Mouse (Mus musculus): Measurements from ENCODE around the gene Nek8. TPM values are rescaled to one million over a fixed set of nuclear protein-coding genes. Genes with fewer than 3 reads are reported as not detected.
A peak's percentile ranks its signal among the peaks of the same experiment; 100 is the strongest.

Nek8 gene
- polyA plus RNA-seq, 1 experiment from 2014 or later, result 15.3 TPM

DNA sequence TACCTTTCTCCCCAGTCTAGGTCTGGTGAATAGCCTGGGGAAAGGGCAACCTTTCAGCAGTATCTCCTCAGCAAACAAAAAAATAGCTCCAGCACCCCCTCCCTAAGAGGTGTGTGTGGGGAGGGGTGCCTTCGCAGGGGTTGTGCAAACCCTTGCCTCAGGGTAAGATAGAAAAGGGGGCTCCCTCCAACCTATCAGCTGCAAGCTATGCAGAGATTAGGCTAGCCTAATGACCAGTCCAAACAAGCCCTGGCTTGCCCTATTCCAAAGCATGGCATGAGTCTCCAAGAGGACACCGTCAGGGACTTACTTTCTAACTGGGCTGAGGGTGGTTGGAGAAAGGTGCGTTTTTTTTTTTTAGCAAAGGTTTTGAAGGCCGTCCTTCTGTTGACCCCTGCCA, 10.3 kb downstream of the Nek8 start:
- TF ChIP-seq CTCF (IDR thresholded peaks at IDR 0.05; ENCODE audit: low read depth), result no peak
- Histone ChIP-seq H3K4me2 (peak overlapping the region; percentile 90), H3K27ac (ENCODE audit: low read depth) (peak overlapping the region; percentile 99), H3K9me3 (ENCODE audit: low read depth, low read length) (no peaks in the 10 kb centered on the region), H3K27me3 (ENCODE audit: insufficient read depth, low read length) (no peaks in the 10 kb centered on the region), H3K36me3 (ENCODE audit: insufficient read depth) (peaks cover 18% of the 10 kb centered on the region), H3K9ac (peak overlapping the region; percentile 99), H3K4me1 (ENCODE audit: insufficient read depth) (peaks cover 10% of the 10 kb centered on the region), H3K4me3 (ENCODE audit: low read depth, low read length) (peak overlapping the region; percentile 100)
- WGBS, result 44% methylated on average over 4 of the region's 4 CpGs
- ATAC-seq (ENCODE audit: insufficient read depth) (no peak), DNase-seq (no peak)

DNA sequence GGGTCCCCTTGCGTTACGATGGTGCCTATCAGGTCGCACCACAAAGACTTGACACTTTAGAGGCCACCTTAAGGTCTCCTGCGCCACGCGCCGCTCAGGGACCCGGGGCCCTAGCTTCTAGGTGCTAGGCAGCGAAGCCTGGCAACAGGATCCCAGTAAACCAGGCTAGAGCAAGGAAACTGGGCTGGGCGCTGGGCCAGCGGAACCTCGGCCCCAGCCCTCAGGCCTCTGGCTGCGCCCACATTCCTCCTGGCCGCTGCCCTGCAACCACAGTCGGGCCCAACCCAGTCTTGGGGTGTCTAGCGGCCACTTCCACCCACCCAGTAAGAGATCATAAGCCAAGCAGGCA, 10.7 kb downstream of the Nek8 start:
- peak; percentile 21 for ATAC-seq (ENCODE audit: insufficient read depth)

DNA sequence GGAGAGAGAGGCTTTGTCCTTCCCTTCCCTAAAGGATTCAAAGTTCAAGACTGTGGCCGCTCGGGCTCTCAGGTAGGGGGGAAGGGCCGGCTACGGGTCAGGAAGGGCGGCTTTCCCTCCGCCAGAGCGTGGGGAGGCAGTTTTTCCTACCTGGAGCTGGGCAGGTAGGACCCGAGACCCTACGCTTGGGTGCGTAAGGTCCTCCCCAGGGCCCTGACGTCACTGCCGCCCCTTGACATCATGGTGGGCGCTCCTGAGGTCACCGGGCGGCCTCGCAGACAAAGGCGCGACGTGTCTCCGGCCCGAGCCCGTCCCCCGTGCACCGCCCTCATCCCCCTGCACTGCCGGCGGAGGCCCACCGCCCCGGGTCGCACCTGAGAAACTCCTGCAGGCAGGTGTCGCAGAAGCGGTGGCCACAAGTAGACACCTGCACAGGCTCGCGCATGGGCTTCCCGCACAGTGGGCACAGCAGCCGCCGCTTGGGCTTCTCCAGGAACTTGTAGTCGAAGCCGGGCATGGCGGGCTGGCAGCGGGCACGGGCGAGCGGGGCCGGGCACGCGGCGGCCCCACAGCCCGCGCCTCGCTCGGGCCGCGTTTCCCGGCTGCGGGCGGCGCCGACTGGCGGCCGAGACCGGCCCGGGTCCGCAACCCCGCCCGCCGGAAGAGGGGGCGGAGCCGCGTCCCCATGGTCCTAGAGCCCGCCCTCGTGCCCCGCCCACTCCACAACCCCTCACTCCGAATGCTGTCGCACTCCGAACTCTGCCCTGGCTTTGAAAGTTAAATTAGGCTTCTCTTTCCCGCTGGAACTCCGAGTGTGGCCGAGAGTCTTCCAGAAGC, 11.3 kb downstream of the Nek8 start, which contains the start of gene Traf4:
Gene Traf4, minus strand, starts transcription at position 666 of the 837 bp plus-strand sequence.
- peak within 1 kb of the TSS; percentile 99 for H3K9ac ChIP-seq
- peak within 1 kb of the TSS; percentile 99 for H3K27ac ChIP-seq (ENCODE audit: low read depth)
- H3K36me3 ChIP-seq (ENCODE audit: insufficient read depth), result peaks cover 28% of the 10 kb centered on the region
- H3K27me3 ChIP-seq (ENCODE audit: insufficient read depth, low read length), result no peaks in the 10 kb centered on the region
- peak within 1 kb of the TSS; percentile 100 for H3K4me3 ChIP-seq (ENCODE audit: low read depth, low read length)
- H3K4me1 ChIP-seq (ENCODE audit: insufficient read depth), result peaks cover 10% of the 10 kb centered on the region
- ATAC-seq (ENCODE audit: insufficient read depth) (peak; percentile 82), DNase-seq (peak; percentile 96)
- under 1% methylated on average over 78 of the region's 78 CpGs for WGBS
- H3K4me2 ChIP-seq, result peak within 1 kb of the TSS; percentile 90
- H3K9me3 ChIP-seq (ENCODE audit: low read depth, low read length), result no peaks in the 10 kb centered on the region
- TF ChIP-seq CTCF (IDR thresholded peaks at IDR 0.05; ENCODE audit: low read depth), result 0 out of 2 replicates have a peak, but pooled peaks have one; percentile 1

More for the DNA sequence above, 10.7 kb downstream of the Nek8 start:
- Histone ChIP-seq H3K9ac (peak overlapping the region; percentile 99), H3K4me2 (peak overlapping the region; percentile 90), H3K27ac (ENCODE audit: low read depth) (peak overlapping the region; percentile 99), H3K9me3 (ENCODE audit: low read depth, low read length) (no peaks in the 10 kb centered on the region), H3K4me1 (ENCODE audit: insufficient read depth) (peaks cover 10% of the 10 kb centered on the region), H3K36me3 (ENCODE audit: insufficient read depth) (peaks cover 22% of the 10 kb centered on the region), H3K4me3 (ENCODE audit: low read depth, low read length) (peak overlapping the region; percentile 100), H3K27me3 (ENCODE audit: insufficient read depth, low read length) (no peaks in the 10 kb centered on the region)
- WGBS, result 4% methylated on average over 16 of the region's 16 CpGs
- no peak for TF ChIP-seq CTCF (IDR thresholded peaks at IDR 0.05; ENCODE audit: low read depth)
- DNase-seq, result peak; percentile 84

DNA sequence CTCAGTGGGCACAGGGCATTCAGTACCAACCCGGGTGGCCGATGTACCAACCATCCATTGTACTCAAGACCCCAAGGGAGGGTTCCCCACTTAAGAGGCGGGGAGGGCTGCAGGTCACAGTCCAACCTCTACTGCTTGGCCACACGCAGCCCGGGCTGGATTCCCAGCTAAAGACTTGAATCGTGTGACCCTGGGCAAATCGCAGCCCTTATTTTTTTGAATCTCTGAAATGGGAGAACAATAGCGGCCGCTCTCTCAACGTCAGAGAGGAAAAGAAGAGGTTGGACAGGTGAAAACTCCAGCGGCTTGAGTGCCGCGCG, 11.9 kb downstream of the Nek8 start:
- Histone ChIP-seq H3K36me3 (ENCODE audit: insufficient read depth) (peaks cover 34% of the 10 kb centered on the region), H3K9me3 (ENCODE audit: low read depth, low read length) (no peaks in the 10 kb centered on the region), H3K9ac (peak overlapping the region; percentile 99), H3K4me3 (ENCODE audit: low read depth, low read length) (peak overlapping the region; percentile 100), H3K4me2 (peak overlapping the region; percentile 90), H3K27ac (ENCODE audit: low read depth) (peak overlapping the region; percentile 99), H3K27me3 (ENCODE audit: insufficient read depth, low read length) (no peaks in the 10 kb centered on the region), H3K4me1 (ENCODE audit: insufficient read depth) (peaks cover 10% of the 10 kb centered on the region)
- ATAC-seq (ENCODE audit: insufficient read depth) (no peak), DNase-seq (peak; percentile 46)
- no peak for TF ChIP-seq CTCF (IDR thresholded peaks at IDR 0.05; ENCODE audit: low read depth)
- WGBS, result under 1% methylated on average over 14 of the region's 14 CpGs

DNA sequence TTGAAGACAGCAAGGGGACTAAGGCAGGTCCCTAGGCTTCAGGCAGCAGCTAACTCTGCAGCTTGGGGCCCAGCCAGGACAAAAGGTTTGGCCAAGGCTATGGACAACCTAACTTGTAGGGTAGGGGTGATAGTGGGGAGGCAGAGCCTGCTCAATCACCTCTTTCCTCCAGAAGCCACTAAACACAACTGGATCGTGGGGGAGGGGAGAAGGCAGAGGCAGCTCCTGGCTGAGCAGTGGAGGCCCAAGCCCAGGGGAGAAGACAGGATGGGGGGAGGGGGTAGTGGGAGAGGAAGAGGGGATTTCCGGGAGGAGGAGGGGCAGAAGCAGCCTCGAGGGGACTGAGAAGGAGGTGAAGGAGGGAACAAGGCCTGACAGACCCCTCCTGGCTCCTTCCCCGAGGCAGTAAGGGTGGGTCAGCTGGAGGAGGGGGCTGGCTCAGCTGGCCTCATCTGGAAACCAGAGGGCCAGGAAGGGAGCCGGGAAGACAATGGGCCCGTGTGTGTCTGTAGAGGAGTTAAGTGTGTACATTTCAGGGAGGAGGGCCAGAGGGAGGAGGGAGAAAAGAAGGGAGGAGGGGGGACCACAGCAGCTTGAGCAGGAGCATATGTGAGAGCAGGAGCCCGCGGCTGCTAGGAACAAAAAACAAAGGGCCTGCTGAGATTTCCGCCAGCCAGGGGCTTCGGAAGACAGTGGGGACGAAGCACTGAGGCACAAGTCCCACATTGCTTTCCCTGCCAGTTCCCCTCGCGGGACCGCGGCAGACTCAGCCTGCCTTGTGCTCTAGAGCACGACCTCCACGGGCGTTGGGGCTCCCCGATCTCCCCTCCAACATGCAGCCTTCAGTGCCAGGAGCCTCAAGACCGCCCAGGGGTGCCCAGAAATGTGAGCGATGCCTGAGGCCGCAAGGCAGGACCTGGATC, 12.5 kb downstream of the Nek8 start:
- Histone ChIP-seq H3K27me3 (ENCODE audit: insufficient read depth, low read length) (no peaks in the 10 kb centered on the region), H3K4me2 (peak overlapping the region; percentile 90), H3K9ac (peak overlapping the region; percentile 99), H3K27ac (ENCODE audit: low read depth) (peak overlapping the region; percentile 99), H3K36me3 (ENCODE audit: insufficient read depth) (peaks cover 40% of the 10 kb centered on the region), H3K4me3 (ENCODE audit: low read depth, low read length) (peak overlapping the region; percentile 100), H3K9me3 (ENCODE audit: low read depth, low read length) (no peaks in the 10 kb centered on the region), H3K4me1 (ENCODE audit: insufficient read depth) (peaks cover 10% of the 10 kb centered on the region)
- peak; percentile 78 for ATAC-seq (ENCODE audit: insufficient read depth)
- under 1% methylated on average over 22 of the region's 22 CpGs for WGBS
- DNase-seq, result peak; percentile 87
- no peak for TF ChIP-seq CTCF (IDR thresholded peaks at IDR 0.05; ENCODE audit: low read depth)

DNA sequence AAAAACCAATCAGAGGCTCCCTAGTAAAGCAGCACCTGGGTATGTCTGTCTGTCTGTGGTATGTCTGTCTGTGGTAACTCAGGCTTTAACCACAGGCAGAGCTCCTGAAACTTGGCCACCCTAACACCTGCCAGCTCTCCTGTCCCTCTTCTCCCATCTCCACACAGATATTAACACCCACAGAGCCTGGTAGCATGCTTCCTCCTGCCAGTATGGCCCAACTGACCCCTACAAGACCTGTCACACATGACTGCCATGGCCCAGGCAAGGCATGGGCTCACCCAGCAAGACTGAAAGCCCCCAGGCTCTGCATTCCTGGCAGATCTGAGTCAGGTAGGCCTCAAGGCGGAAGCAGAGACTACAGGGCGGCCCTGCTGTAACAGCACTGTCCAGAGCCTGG, 13.4 kb downstream of the Nek8 start:
- TF ChIP-seq CTCF (IDR thresholded peaks at IDR 0.05; ENCODE audit: low read depth), result no peak
- H3K4me2 ChIP-seq, result peak overlapping the region; percentile 90
- H3K4me3 ChIP-seq (ENCODE audit: low read depth, low read length), result peak overlapping the region; percentile 100
- no peaks in the 10 kb centered on the region for H3K9me3 ChIP-seq (ENCODE audit: low read depth, low read length)
- peaks cover 10% of the 10 kb centered on the region for H3K4me1 ChIP-seq (ENCODE audit: insufficient read depth)
- H3K36me3 ChIP-seq (ENCODE audit: insufficient read depth), result peaks cover 49% of the 10 kb centered on the region
- no peaks in the 10 kb centered on the region for H3K27me3 ChIP-seq (ENCODE audit: insufficient read depth, low read length)
- 54% methylated on average over 2 of the region's 2 CpGs for WGBS
- H3K27ac ChIP-seq (ENCODE audit: low read depth), result peak overlapping the region; percentile 99
- ATAC-seq (ENCODE audit: insufficient read depth) (no peak), DNase-seq (no peak)
- peak overlapping the region; percentile 99 for H3K9ac ChIP-seq
